ENCODE assay signal across 9 mouse cellular contexts in the genomic region with DNA sequence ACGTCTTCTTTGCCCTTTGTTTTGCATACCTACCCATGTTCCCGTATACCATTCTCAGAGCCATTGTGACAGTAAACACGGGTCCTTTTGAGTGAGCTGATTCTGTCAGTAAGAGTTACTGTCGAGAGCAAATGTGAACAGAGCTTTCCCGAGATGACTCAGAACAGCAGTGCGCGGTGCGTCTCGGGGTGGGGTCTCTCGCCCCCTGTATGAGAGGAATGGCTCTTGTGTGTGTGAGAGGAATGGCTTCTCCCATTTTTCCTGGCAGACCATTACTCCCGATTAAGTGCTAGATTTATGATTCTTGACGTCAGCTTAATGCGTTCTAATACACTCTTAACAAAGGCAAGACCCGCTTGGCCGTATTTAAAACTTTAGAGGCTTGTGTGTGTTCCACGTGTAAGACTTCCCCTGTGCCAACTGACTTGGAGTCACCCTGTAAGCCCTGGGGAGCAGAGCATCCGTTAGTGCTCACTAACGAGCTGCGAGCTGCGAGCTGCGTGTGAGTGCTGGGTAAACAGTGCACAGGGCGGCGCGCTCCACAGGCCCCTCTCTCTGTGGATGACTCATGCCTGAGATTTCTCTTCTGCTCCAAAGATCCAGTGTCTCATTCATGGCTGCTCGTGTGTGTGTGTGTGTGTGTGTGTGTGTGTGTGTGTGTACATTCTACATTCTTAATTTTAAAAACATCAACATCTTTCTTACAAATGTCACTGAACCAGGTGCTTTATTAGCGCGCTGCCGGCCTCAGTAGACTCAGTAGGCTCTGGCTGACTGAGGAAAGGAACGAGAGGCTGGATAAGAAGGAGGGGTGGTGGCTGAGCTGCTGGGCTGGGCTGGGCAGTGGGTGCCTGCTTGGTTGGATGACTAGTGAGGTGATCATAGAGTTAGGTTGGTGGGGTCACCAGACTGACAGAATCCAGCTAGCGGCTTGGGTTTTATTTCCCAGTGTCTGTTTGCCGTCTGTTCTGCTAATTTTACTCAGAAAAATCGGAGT. TPM values are rescaled to one million over a fixed set of nuclear protein-coding genes. Genes with fewer than 3 reads are reported as not detected.
DNase-seq lines count a peak whose midpoint lies in the region; ATAC-seq and TF ChIP-seq lines count a peak whose summit lies in the region.
"Had no signal": no experiment of that assay in that cellular context is flagged by ENCODE, and none has a peak within 500 bp of the region (broad histone marks: within the 10 kb centered on the region; RNA-seq: fewer than 3 reads in every experiment).

No protein-coding gene starts in this region.

- WGBS in hindbrain, embryonic 12.5 days, result 66% methylated on average over 32 of the region's 32 CpGs
- WGBS in hindbrain, embryonic 10.5 days, result 78% methylated on average over 32 of the region's 32 CpGs
- WGBS in limb, embryonic 13.5 days, result 38% methylated on average over 32 of the region's 32 CpGs
- 30% methylated on average over 32 of the region's 32 CpGs for WGBS in stomach, embryonic 14.5 days

- TF ChIP-seq CTCF in C2C12 (IDR thresholded peaks at IDR 0.05; ENCODE audit: control insufficient read depth, insufficient read depth, insufficient read length), result no peak

- peak overlapping the region; percentile 42 for H3ac ChIP-seq in C2C12 (ENCODE audit: control insufficient read depth, insufficient read length, low read depth)

- no peaks in the 10 kb centered on the region for H3K79me3 ChIP-seq in C2C12 (ENCODE audit: low read depth)

- peak overlapping the region; percentile 45 for H3K27ac ChIP-seq in hindbrain, embryonic 12.5 days
- H3K27ac ChIP-seq in hindbrain, embryonic 10.5 days, result no peak overlapping the region
- H3K27ac ChIP-seq in limb, embryonic 13.5 days, result no peak overlapping the region; the same call in 1 of the 2 replicates
- peak overlapping the region; percentile 59 for H3K27ac ChIP-seq in stomach, embryonic 14.5 days (ENCODE audit: low read length)

- peaks cover 24% of the 10 kb centered on the region for H3K4me1 ChIP-seq in hindbrain, embryonic 12.5 days
- peaks cover 26% of the 10 kb centered on the region for H3K4me1 ChIP-seq in hindbrain, embryonic 10.5 days (replicated peaks)
- H3K4me1 ChIP-seq in limb, embryonic 13.5 days, result peaks cover 44% of the 10 kb centered on the region
- H3K4me1 ChIP-seq in stomach, embryonic 14.5 days (ENCODE audit: control insufficient read depth, insufficient read depth, low read length), result peaks cover 35% of the 10 kb centered on the region
- H3K4me1 ChIP-seq: megakaryocyte, embryonic 14.5 days had no signal

- no peak for ATAC-seq in hindbrain, embryonic 12.5 days (ENCODE audit: low FRiP score)
- ATAC-seq in limb, embryonic 13.5 days (ENCODE audit: low FRiP score, low read depth), result 0 out of 2 replicates have a peak, but pooled peaks have one; percentile 29
- ATAC-seq in stomach, embryonic 14.5 days (ENCODE audit: insufficient number of reproducible peaks, insufficient read depth, low FRiP score, low read depth), result peak; percentile 84
- no peak for ATAC-seq in megakaryocyte progenitor cell, adult 5-6 weeks (replicated peaks; ENCODE audit: poor library complexity)

- no peaks in the 10 kb centered on the region for H3K36me3 ChIP-seq in hindbrain, embryonic 12.5 days
- no peaks in the 10 kb centered on the region for H3K36me3 ChIP-seq in hindbrain, embryonic 10.5 days
- H3K36me3 ChIP-seq in C2C12 (ENCODE audit: control insufficient read depth, insufficient read depth), result peaks cover 10% of the 10 kb centered on the region
- H3K36me3 ChIP-seq in limb, embryonic 13.5 days, result no peaks in the 10 kb centered on the region
- no peaks in the 10 kb centered on the region for H3K36me3 ChIP-seq in stomach, embryonic 14.5 days (ENCODE audit: control insufficient read depth, insufficient read depth, low read length)

- no peak overlapping the region for H3K4me3 ChIP-seq in hindbrain, embryonic 12.5 days
- no peak overlapping the region for H3K4me3 ChIP-seq in hindbrain, embryonic 10.5 days
- H3K4me3 ChIP-seq in C2C12 (ENCODE audit: insufficient read depth, poor library complexity, severe bottlenecking), result peak overlapping the region; percentile 15
- H3K4me3 ChIP-seq in limb, embryonic 13.5 days, result no peak overlapping the region
- H3K4me3 ChIP-seq in stomach, embryonic 14.5 days (ENCODE audit: low read depth, low read length), result no peak overlapping the region
- H3K4me3 ChIP-seq: megakaryocyte, embryonic 14.5 days had no signal

- no peak overlapping the region for H3K4me2 ChIP-seq in hindbrain, embryonic 12.5 days (replicated peaks)
- peak overlapping the region; percentile 27 for H3K4me2 ChIP-seq in limb, embryonic 13.5 days (replicated peaks)
- H3K4me2 ChIP-seq in stomach, embryonic 14.5 days (replicated peaks; ENCODE audit: low read depth, low read length), result no peak overlapping the region

- no peaks in the 10 kb centered on the region for H3K27me3 ChIP-seq in hindbrain, embryonic 12.5 days
- no peaks in the 10 kb centered on the region for H3K27me3 ChIP-seq in hindbrain, embryonic 10.5 days (ENCODE audit: insufficient read depth, poor library complexity, severe bottlenecking)
- no peaks in the 10 kb centered on the region for H3K27me3 ChIP-seq in C2C12 (ENCODE audit: control insufficient read depth, insufficient read depth, insufficient read length)
- H3K27me3 ChIP-seq in limb, embryonic 13.5 days, result peaks cover 4% of the 10 kb centered on the region; the same call in 1 of the 2 replicates
- no peaks in the 10 kb centered on the region for H3K27me3 ChIP-seq in stomach, embryonic 14.5 days (ENCODE audit: control insufficient read depth, insufficient read depth, low read length)

- H3K79me2 ChIP-seq in C2C12 (ENCODE audit: control insufficient read depth, insufficient read depth), result no peaks in the 10 kb centered on the region

- H3K9me3 ChIP-seq in hindbrain, embryonic 12.5 days (replicated peaks), result no peaks in the 10 kb centered on the region
- no peaks in the 10 kb centered on the region for H3K9me3 ChIP-seq in hindbrain, embryonic 10.5 days
- H3K9me3 ChIP-seq in limb, embryonic 13.5 days, result no peaks in the 10 kb centered on the region
- H3K9me3 ChIP-seq in stomach, embryonic 14.5 days (ENCODE audit: control insufficient read depth, low read depth, low read length), result no peaks in the 10 kb centered on the region

- H3K9ac ChIP-seq in hindbrain, embryonic 12.5 days, result no peak overlapping the region
- H3K9ac ChIP-seq in limb, embryonic 13.5 days, result no peak overlapping the region
- no peak overlapping the region for H3K9ac ChIP-seq in stomach, embryonic 14.5 days (replicated peaks; ENCODE audit: low read depth, low read length)

- DNase-seq in hindbrain, embryonic 10.5 days (ENCODE audit: low spot score), result no peak
- DNase-seq in adrenal gland, postnatal 36 days, result peak; percentile 63 to 66
- no peak for DNase-seq in cerebellum, adult 11 months

TF ChIP-seq in C2C12, 6 proteins besides CTCF, POLR2A, EP300 and RAD21:
- TF ChIP-seq MAX (IDR thresholded peaks at IDR 0.05) (peak; percentile 77), MYOG (IDR thresholded peaks at IDR 0.05; ENCODE audit: control insufficient read depth, extremely low read depth, insufficient read length) (no peak), MYOD1 (IDR thresholded peaks at IDR 0.05; ENCODE audit: control insufficient read depth, insufficient read length, low read depth) (peak; percentile 33), FOSL1 (IDR thresholded peaks at IDR 0.05; ENCODE audit: insufficient read depth, low read length, poor library complexity, severe bottlenecking) (peak; percentile 71)

RNA-seq across cellular contexts. Expression of a gene that starts 15.8 kb away (rescaled TPM):
- 17.9 and 22.7 TPM in 2 replicates for polyA plus RNA-seq in hindbrain, embryonic 12.5 days (2016; fragmentation: Nextera tagmentation; extraction: Ambion mirVana)
- polyA plus RNA-seq in hindbrain, embryonic 10.5 days (2016; fragmentation: Nextera tagmentation; extraction: Ambion mirVana), result 9.5 and 10.0 TPM in 2 replicates
- polyA plus RNA-seq in C2C12 (2012; fragmentation: generic; extraction: Trizol), result 11.9 TPM
- 1 to 10 TPM; 6.1 to 7.9 TPM for total RNA-seq in adrenal gland, postnatal 36 days (2021)
- 4.8 and 4.9 TPM in 2 replicates for polyA plus RNA-seq in limb, embryonic 13.5 days (2015; fragmentation: Nextera tagmentation; extraction: Ambion mirVana)
- polyA plus RNA-seq in stomach, embryonic 14.5 days (2014; fragmentation: Nextera tagmentation; extraction: Ambion mirVana), result 5.6 and 5.7 TPM in 2 replicates
- 20.3 and 26.1 TPM in 2 replicates for total RNA-seq in megakaryocyte progenitor cell, adult 5-6 weeks (2015)
- total RNA-seq in megakaryocyte progenitor cell, adult 5-6 weeks (2017), result 21.3 and 22.2 TPM in 2 replicates

RNA-seq across cellular contexts. Expression of a gene that starts 48.1 kb away (rescaled TPM):
- 0.26 and 0.34 TPM in 2 replicates for polyA plus RNA-seq in hindbrain, embryonic 12.5 days (2016; fragmentation: Nextera tagmentation; extraction: Ambion mirVana)
- polyA plus RNA-seq in hindbrain, embryonic 10.5 days (2016; fragmentation: Nextera tagmentation; extraction: Ambion mirVana), result 0.05 and 0.11 TPM in 2 replicates
- polyA plus RNA-seq in C2C12 (2012; fragmentation: generic; extraction: Trizol), result 0.29 TPM
- 1 to 10 TPM; 4.1 to 5.9 TPM for total RNA-seq in adrenal gland, postnatal 36 days (2021)
- polyA plus RNA-seq in limb, embryonic 13.5 days (2015; fragmentation: Nextera tagmentation; extraction: Ambion mirVana), result 0.65 and 1.1 TPM in 2 replicates
- polyA plus RNA-seq in stomach, embryonic 14.5 days (2014; fragmentation: Nextera tagmentation; extraction: Ambion mirVana), result 3.0 and 3.3 TPM in 2 replicates
- 11.7 and 11.9 TPM in 2 replicates for total RNA-seq in megakaryocyte progenitor cell, adult 5-6 weeks (2015)
- total RNA-seq in megakaryocyte progenitor cell, adult 5-6 weeks (2017), result 28.0 and 29.8 TPM in 2 replicates

Comparison
In these comparisons a context has a peak if more than half of its experiments do, and no peak if none do; other contexts are left out.
1. H3K27ac ChIP-seq: peak in hindbrain, embryonic 12.5 days (single experiment) and stomach, embryonic 14.5 days (single experiment); none in hindbrain, embryonic 10.5 days (single experiment) and limb, embryonic 13.5 days (single experiment).
2. ATAC-seq: peak in limb, embryonic 13.5 days (single experiment) and stomach, embryonic 14.5 days (single experiment); none in hindbrain, embryonic 12.5 days (single experiment) and megakaryocyte progenitor cell, adult 5-6 weeks (single experiment).
3. DNase-seq: peak in adrenal gland, postnatal 36 days (2 of 2); none in hindbrain, embryonic 10.5 days (single experiment) and cerebellum, adult 11 months (single experiment).